Mouse (Mus musculus) heart, adult 2 months (tissue): Measurements from ENCODE around the gene 4933427D14Rik. TPM values are rescaled to one million over a fixed set of nuclear protein-coding genes. Genes with fewer than 3 reads are reported as not detected.

ENCODE experiments used
- DNase-seq, 2 experiments: peaks; one replicate each; pipeline ENCODE4 v3.0.0; 2021
- H3K27ac ChIP-seq: fragments of 200-600 bp; 2 replicates; pipeline ENCODE4 v1.8.1; 2022
- H3K27me3 ChIP-seq: fragments of 200-500 bp; 2 replicates; pipeline ENCODE4 v1.6.1; 2012; ENCODE audit warnings: mild to moderate bottlenecking, low read length, inconsistent platforms, mixed read lengths; ENCODE audit not compliant: control insufficient read depth, insufficient read depth
- H3K36me3 ChIP-seq: fragments of 200-500 bp; 2 replicates; pipeline ENCODE4 v1.6.1; 2012; ENCODE audit warnings: low read length, inconsistent platforms; ENCODE audit not compliant: control insufficient read depth, insufficient read depth
- H3K4me1 ChIP-seq: fragments of 200-500 bp; 2 replicates; pipeline ENCODE4 v1.6.1; 2011; ENCODE audit warnings: low read length; ENCODE audit not compliant: control insufficient read depth, insufficient read depth
- H3K4me3 ChIP-seq: fragments of 200-600 bp; 2 replicates; pipeline ENCODE4 v1.8.1; 2022
- H3K79me2 ChIP-seq: fragments of 200-500 bp; replicated peaks from 2 replicates; pipeline ENCODE4 v1.6.1; 2012; ENCODE audit warnings: mild to moderate bottlenecking, inconsistent platforms, low read length, moderate library complexity, mixed read lengths; ENCODE audit not compliant: control insufficient read depth, insufficient read depth
- H3K9ac ChIP-seq: fragments of 200-500 bp; 2 replicates; pipeline ENCODE4 v1.6.1; 2012; ENCODE audit warnings: low read depth, mild to moderate bottlenecking, control low read depth, inconsistent platforms, low read length, mixed read lengths
- CTCF ChIP-seq: fragments of 200-600 bp; IDR thresholded peaks from 2 replicates; pipeline ENCODE4 v1.8.1; 2022; ENCODE audit warnings: antibody characterized with exemption, mild to moderate bottlenecking, moderate library complexity
- EP300 ChIP-seq: fragments of 200-500 bp; IDR thresholded peaks from 2 replicates; pipeline ENCODE4 v1.6.1; 2011; ENCODE audit warnings: low read depth, low read length, control low read depth; ENCODE audit not compliant: insufficient read depth
- POLR2A ChIP-seq: fragments of 200-500 bp; IDR thresholded peaks from 2 replicates; pipeline ENCODE4 v1.6.1; 2011; ENCODE audit warnings: mild to moderate bottlenecking, low read depth, low read length, control low read depth; ENCODE audit not compliant: insufficient read depth
- WGBS: fragments of 180-500 bp; shearing (Covaris S2); methylation state at CpG from one replicate; pipeline ENCODE4 v1.1.7; 2018; 5-methylcytosine and 5-hydroxymethylcytosine counted together
- intact Hi-C: fragments of 180-260 bp; cut with DNase I; formaldehyde crosslinking; loops from one replicate; pipeline ENCODE4 v1.15.1; 2025
- polyA plus RNA-seq: library from polyadenylated mRNA; depleted of rRNA; stranded (reverse); fragments of >200 nt; gene quantifications from 2 replicates; pipeline ENCODE4 v1.2.3, GENCODE M21; 2012; rRNA removed
- total RNA-seq, 2 experiments: library from RNA; stranded (reverse); gene quantifications; 2 replicates each; pipeline ENCODE4 v1.2.3; 2021

Gene 4933427D14Rik
- total and polyA plus RNA-seq, 3 experiments: 2.0 to 2.3 (median 2.0) TPM

GRCm38 (mm10) chr11:72120354-72120753, 86.9 kb downstream of the 4933427D14Rik start:
- intact Hi-C loops: no loop called here
- H3K27ac ChIP-seq: no peak overlapping the region
- H3K4me3 ChIP-seq: no peak overlapping the region
- 84% methylated on average over 6 of the region's 6 CpGs for WGBS
- no peaks in the 10 kb centered on the region for H3K27me3 ChIP-seq
- no peak overlapping the region for H3K9ac ChIP-seq
- no peak for DNase-seq
- TF ChIP-seq CTCF: no peak
- TF ChIP-seq EP300: no peak
- H3K79me2 ChIP-seq: no peaks in the 10 kb centered on the region
- no peaks in the 10 kb centered on the region for H3K36me3 ChIP-seq
- H3K4me1 ChIP-seq: no peaks in the 10 kb centered on the region

GRCm38 (mm10) chr11:72118630-72119029, 88.6 kb downstream of the 4933427D14Rik start:
- Histone ChIP-seq H3K36me3 (no peaks in the 10 kb centered on the region), H3K4me3 (no peak overlapping the region), H3K27me3 (no peaks in the 10 kb centered on the region), H3K9ac (no peak overlapping the region), H3K79me2 (no peaks in the 10 kb centered on the region), H3K27ac (no peak overlapping the region), H3K4me1 (no peaks in the 10 kb centered on the region)
- intact Hi-C loops: no loop called here
- WGBS: 89% methylated on average over 3 of the region's 3 CpGs
- DNase-seq: no peak
- TF ChIP-seq EP300 (no peak), CTCF (no peak), POLR2A (no peak)

GRCm38 (mm10) chr11:72113296-72113695, 94.0 kb downstream of the 4933427D14Rik start:
- Histone ChIP-seq H3K4me3 (no peak overlapping the region), H3K4me1 (no peaks in the 10 kb centered on the region), H3K27ac (no peak overlapping the region), H3K36me3 (no peaks in the 10 kb centered on the region), H3K9ac (no peak overlapping the region), H3K27me3 (0 out of 2 replicates have a peak, but pooled peaks cover 2% of the 10 kb centered on the region), H3K79me2 (no peaks in the 10 kb centered on the region)
- no peak for DNase-seq
- intact Hi-C loops: no loop called here
- no peak for TF ChIP-seq POLR2A
- 53% methylated on average over 4 of the region's 4 CpGs for WGBS

- H3K36me3 ChIP-seq: no peaks in the 10 kb centered on the region
- intact Hi-C loops: no loop called here
- H3K4me1 ChIP-seq: no peaks in the 10 kb centered on the region
- H3K27me3 ChIP-seq: 0 out of 2 replicates have a peak, but pooled peaks cover 2% of the 10 kb centered on the region
- no peak overlapping the region for H3K27ac ChIP-seq
- WGBS: 45% methylated on average over 3 of the region's 3 CpGs
- H3K4me3 ChIP-seq: no peak overlapping the region
- DNase-seq: no peak
- H3K79me2 ChIP-seq: no peaks in the 10 kb centered on the region
- no peak overlapping the region for H3K9ac ChIP-seq
- no peak for TF ChIP-seq CTCF
- TF ChIP-seq EP300: no peak
- no peak for TF ChIP-seq POLR2A
These were observed 96.5 kb downstream of the 4933427D14Rik start for GRCm38 (mm10) chr11:72110726-72111125.

GRCm38 (mm10) chr11:72104223-72104622, 103.0 kb downstream of the 4933427D14Rik start:
- H3K27me3 ChIP-seq: no peaks in the 10 kb centered on the region
- H3K79me2 ChIP-seq: no peaks in the 10 kb centered on the region
- TF ChIP-seq POLR2A: no peak
- TF ChIP-seq EP300: no peak
- no peak for TF ChIP-seq CTCF
- H3K27ac ChIP-seq: no peak overlapping the region
- intact Hi-C loops: no loop called here
- H3K4me3 ChIP-seq: no peak overlapping the region
- H3K9ac ChIP-seq: no peak overlapping the region
- no peaks in the 10 kb centered on the region for H3K4me1 ChIP-seq
- no peak for DNase-seq
- 80% methylated on average over 8 of the region's 8 CpGs for WGBS
- H3K36me3 ChIP-seq: no peaks in the 10 kb centered on the region

Other genes starting within 250 kb of the 4933427D14Rik start
- not detected for gene Aipl1, start 169.9 kb downstream of the 4933427D14Rik start, total RNA-seq
- gene Aipl1, start 169.9 kb downstream of the 4933427D14Rik start, polyA plus RNA-seq: 0.04 TPM in 1 of 2 replicates, not detected in the other
- under 1 TPM in 1 of 2 experiments, not detected in 1; 0.75 TPM for gene Pimreg, start 165.4 kb downstream of the 4933427D14Rik start, total RNA-seq
- 0.45 and 0.73 TPM in 2 replicates for gene Pimreg, start 165.4 kb downstream of the 4933427D14Rik start, polyA plus RNA-seq
- 1 to 10 TPM; 1.2 to 2.0 TPM for gene Pitpnm3, start 71.7 kb downstream of the 4933427D14Rik start, total RNA-seq
- 5.1 TPM in 2 replicates for gene Pitpnm3, start 71.7 kb downstream of the 4933427D14Rik start, polyA plus RNA-seq
- gene Gm43951, start 619 bp downstream of the 4933427D14Rik start, total RNA-seq: under 1 TPM; 0.13 to 0.25 TPM
- gene Gm43951, start 619 bp downstream of the 4933427D14Rik start, polyA plus RNA-seq: 0.14 and 0.18 TPM in 2 replicates
- gene Txndc17, start 88 bp upstream of the 4933427D14Rik start, total RNA-seq: 10 to 100 TPM; 39.0 to 43.7 TPM
- gene Txndc17, start 88 bp upstream of the 4933427D14Rik start, polyA plus RNA-seq: 37.6 and 50.9 TPM in 2 replicates
- gene Med31, start 8.1 kb upstream of the 4933427D14Rik start, total RNA-seq: 10 to 100 TPM in 1 of 2 experiments, 1 to 10 TPM in 1; 9.6 to 10.9 TPM
- gene Med31, start 8.1 kb upstream of the 4933427D14Rik start, polyA plus RNA-seq: 9.1 and 10.8 TPM in 2 replicates
- not detected for gene Slc13a5, start 59.8 kb upstream of the 4933427D14Rik start, total RNA-seq
- gene Slc13a5, start 59.8 kb upstream of the 4933427D14Rik start, polyA plus RNA-seq: 0.06 and 0.09 TPM in 2 replicates
- 10 to 100 TPM in 1 of 2 experiments, 1 to 10 TPM in 1; 9.7 to 10.6 TPM for gene Xaf1, start 94.2 kb upstream of the 4933427D14Rik start, total RNA-seq
- 21.8 and 52.4 TPM in 2 replicates for gene Xaf1, start 94.2 kb upstream of the 4933427D14Rik start, polyA plus RNA-seq
- not detected for gene Fbxo39, start 107.0 kb upstream of the 4933427D14Rik start, total RNA-seq
- gene Fbxo39, start 107.0 kb upstream of the 4933427D14Rik start, polyA plus RNA-seq: 0.23 TPM in 2 replicates
- gene Tekt1, start 155.0 kb upstream of the 4933427D14Rik start, total RNA-seq: not detected
- 0.49 TPM in 1 of 2 replicates, not detected in the other for gene Tekt1, start 155.0 kb upstream of the 4933427D14Rik start, polyA plus RNA-seq
- 10 to 100 TPM; 13.1 to 14.3 TPM for gene Smtnl2, start 204.3 kb upstream of the 4933427D14Rik start, total RNA-seq
- gene Smtnl2, start 204.3 kb upstream of the 4933427D14Rik start, polyA plus RNA-seq: 12.7 and 18.9 TPM in 2 replicates
- gene Ggt6, start 228.1 kb upstream of the 4933427D14Rik start, total RNA-seq: not detected
- gene Ggt6, start 228.1 kb upstream of the 4933427D14Rik start, polyA plus RNA-seq: 0.20 TPM in 1 of 2 replicates, not detected in the other
- 10 to 100 TPM; 42.7 to 46.1 TPM for gene Mybbp1a, start 233.9 kb upstream of the 4933427D14Rik start, total RNA-seq
- gene Mybbp1a, start 233.9 kb upstream of the 4933427D14Rik start, polyA plus RNA-seq: 21.8 and 30.6 TPM in 2 replicates